Mouse (Mus musculus) lung, postnatal 0 days (tissue): Measurements from ENCODE around the gene Glb1l. TPM values are rescaled to one million over a fixed set of nuclear protein-coding genes. Genes with fewer than 3 reads are reported as not detected.

ENCODE experiments used
- ATAC-seq: fragments of 200-750 bp; cut with Nextera tagmentation; 2 replicates; pipeline ENCODE4 v1.8.0; 2017; ENCODE audit warnings: moderate library complexity
- DNase-seq: peaks from one replicate; pipeline ENCODE4 v3.0.0-alpha.2; 2016; ENCODE audit warnings: low spot score
- H3K27ac ChIP-seq: fragments of 300-500 bp; sonication (generic); 2 replicates; pipeline ENCODE4 v1.5.1; 2014; ENCODE audit warnings: antibody characterized with exemption, mild to moderate bottlenecking, low read length, mixed read lengths
- H3K27me3 ChIP-seq: fragments of 300-500 bp; sonication (generic); replicated peaks from 2 replicates; pipeline ENCODE4 v1.6.1; 2014; ENCODE audit warnings: low read length, mixed read lengths; ENCODE audit not compliant: insufficient read depth
- H3K36me3 ChIP-seq: fragments of 300-500 bp; sonication (generic); 2 replicates; pipeline ENCODE4 v1.6.1; 2014; ENCODE audit warnings: low read length, mixed read lengths; ENCODE audit not compliant: insufficient read depth
- H3K4me1 ChIP-seq: fragments of 300-500 bp; sonication (generic); 2 replicates; pipeline ENCODE4 v1.6.1; 2014; ENCODE audit warnings: antibody characterized with exemption, low read depth, low read length, mixed read lengths; ENCODE audit not compliant: insufficient read depth
- H3K4me2 ChIP-seq: fragments of 300-500 bp; sonication (generic); replicated peaks from 2 replicates; pipeline ENCODE4 v1.6.1; 2014; ENCODE audit warnings: low read depth, mild to moderate bottlenecking, low read length, moderate library complexity, mixed read lengths
- H3K4me3 ChIP-seq: fragments of 300-500 bp; sonication (generic); 2 replicates; pipeline ENCODE4 v1.5.1; 2014; ENCODE audit warnings: low read depth, low read length
- H3K9ac ChIP-seq: fragments of 300-500 bp; sonication (generic); replicated peaks from 2 replicates; pipeline ENCODE4 v1.6.1; 2014; ENCODE audit warnings: low read depth, mild to moderate bottlenecking
- H3K9me3 ChIP-seq: fragments of 300-500 bp; sonication (generic); 2 replicates; pipeline ENCODE4 v1.6.1; 2016; ENCODE audit warnings: low read length, mixed read lengths
- CTCF ChIP-seq: IDR thresholded peaks from 2 replicates; pipeline ENCODE4 v1.5.1; 2016; ENCODE audit warnings: antibody characterized with exemption, mild to moderate bottlenecking
- EP300 ChIP-seq: IDR thresholded peaks from 2 replicates; pipeline ENCODE4 v1.6.1; 2016; ENCODE audit warnings: antibody characterized with exemption, mild to moderate bottlenecking, control low read depth
- WGBS: fragments of 180-500 bp; shearing (Covaris S2); extraction: QIAGEN DNeasy Blood & Tissue Kit; methylation state at CpG from one replicate; pipeline ENCODE4 v1.1.7; 2014; 5-methylcytosine and 5-hydroxymethylcytosine counted together
- polyA plus RNA-seq: library from polyadenylated mRNA; unstranded; fragments of >200 nt; fragmentation: Nextera tagmentation; extraction: Ambion mirVana; gene quantifications from 2 replicates; pipeline ENCODE4 v1.2.1, GENCODE M21; 2015

The Glb1l gene
- polyA plus RNA-seq, 1 experiment from 2014 or later = 8.6 TPM

DNA sequence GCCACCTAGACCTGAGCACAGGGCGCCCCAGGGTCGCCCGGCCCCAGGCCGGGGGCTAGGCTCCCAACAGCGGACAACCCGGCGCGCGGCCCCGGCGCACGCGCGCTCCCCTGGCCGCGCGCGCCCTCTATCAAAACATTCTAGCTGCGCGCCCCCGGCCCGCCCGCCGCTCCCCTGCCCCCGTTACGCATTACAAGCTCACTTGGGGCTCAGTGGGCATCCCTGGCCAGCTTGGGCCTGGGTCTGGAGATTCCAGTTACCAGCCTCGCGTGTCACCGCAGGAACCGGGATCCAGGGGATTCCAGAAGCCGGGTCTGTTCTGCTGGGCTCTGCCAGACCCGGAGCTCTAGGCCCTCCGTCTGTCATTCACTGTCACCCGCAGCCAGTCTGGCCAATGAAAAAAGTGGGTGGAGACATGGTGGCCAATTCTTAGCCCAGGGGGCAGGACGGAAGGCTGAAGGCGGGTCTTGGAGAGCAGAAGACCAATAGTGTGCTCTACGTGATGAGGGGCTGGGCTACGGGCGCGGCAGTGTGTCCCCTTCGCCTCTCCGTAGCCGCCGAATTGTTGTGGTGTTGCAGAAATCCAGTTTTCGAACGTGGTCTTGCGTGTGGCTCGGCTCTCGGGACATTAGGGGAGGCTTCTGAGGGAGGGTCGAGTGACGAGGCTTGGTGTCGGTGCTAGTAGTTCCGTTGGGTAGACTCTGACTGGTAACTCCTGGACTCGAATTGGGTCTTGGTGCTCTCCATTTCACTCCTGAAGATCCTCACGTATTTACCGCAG lies 18.8 kb downstream of the Glb1l start, which contains the start of the genes Ankzf1 and Atg9a:
Ankzf1 (plus strand) TSS at position 530 of the 781 bp plus-strand sequence.
Atg9a (minus strand) TSS at position 575 of the 781 bp plus-strand sequence.
- H3K36me3 ChIP-seq = peaks cover 13% of the 10 kb centered on the region; the same call in 1 of the 2 replicates
- no peaks in the 10 kb centered on the region for H3K9me3 ChIP-seq
- peak within 1 kb of the TSS; percentile 67 for H3K4me2 ChIP-seq
- H3K9ac ChIP-seq = peak within 1 kb of the TSS; percentile 96
- DNase-seq (peak; percentile 100), ATAC-seq (peak; percentile 99)
- H3K27ac ChIP-seq = peak within 1 kb of the TSS; percentile 94
- peaks cover 10% of the 10 kb centered on the region; the same call in 1 of the 2 replicates for H3K4me1 ChIP-seq
- H3K27me3 ChIP-seq = no peaks in the 10 kb centered on the region
- 1% methylated on average over 55 of the region's 56 CpGs for WGBS
- TF ChIP-seq EP300 (peak; percentile 53; the same call in 1 of the 2 replicates), CTCF (peak; percentile 17; the same call in 1 of the 2 replicates)
- H3K4me3 ChIP-seq = peak within 1 kb of the TSS; percentile 88

DNA sequence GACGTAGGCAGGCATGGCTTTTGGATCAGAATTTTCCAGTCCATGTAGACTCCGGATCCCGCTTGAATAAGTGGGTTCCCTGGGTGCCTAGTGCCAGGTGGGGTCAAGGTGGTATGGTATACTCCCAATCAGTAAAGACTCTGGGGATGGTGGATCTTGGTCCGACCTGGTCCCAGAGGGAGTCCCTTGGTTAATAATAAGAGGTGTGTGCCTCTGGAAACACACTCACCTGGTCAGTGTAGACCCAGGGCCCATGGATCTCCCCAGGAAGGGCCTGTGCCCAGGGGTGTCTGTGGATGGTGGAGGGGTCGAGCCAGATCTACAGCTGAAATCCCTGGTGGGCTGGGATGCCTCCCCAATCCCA lies 19.4 kb downstream of the Glb1l start:
- ATAC-seq (no peak; the same call in 1 of the 2 replicates), DNase-seq (no peak)
- Histone ChIP-seq H3K36me3 (peaks cover 7% of the 10 kb centered on the region; the same call in 1 of the 2 replicates), H3K4me2 (peak overlapping the region; percentile 67), H3K4me1 (peaks cover 10% of the 10 kb centered on the region; the same call in 1 of the 2 replicates), H3K9ac (peak overlapping the region; percentile 96), H3K4me3 (peak overlapping the region; percentile 88), H3K9me3 (no peaks in the 10 kb centered on the region), H3K27me3 (no peaks in the 10 kb centered on the region), H3K27ac (peak overlapping the region; percentile 94)
- no peak for TF ChIP-seq CTCF
- no peak for TF ChIP-seq EP300
- WGBS = 41% methylated on average over 5 of the region's 5 CpGs

DNA sequence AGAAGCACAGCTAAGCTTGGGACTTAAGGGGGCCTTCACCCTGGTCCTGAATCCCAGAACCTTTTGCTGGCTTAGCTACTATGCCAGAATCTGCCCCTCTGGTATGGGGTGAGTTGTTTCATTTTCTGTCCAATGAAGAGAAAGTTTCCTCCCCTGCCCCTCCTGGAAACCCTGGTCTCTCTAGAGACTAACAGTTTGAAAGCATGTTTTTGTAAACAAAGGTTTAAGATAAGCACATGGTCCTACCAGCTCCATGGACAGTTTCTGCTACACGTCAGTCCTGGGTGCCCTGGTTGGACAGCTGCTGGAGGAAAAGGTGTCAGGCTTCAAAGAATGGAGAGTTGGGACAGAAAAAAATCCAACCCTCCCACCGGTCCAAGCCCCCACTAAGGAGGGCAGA lies 20.0 kb downstream of the Glb1l start:
- Histone ChIP-seq H3K27ac (no peak overlapping the region; the same call in 1 of the 2 replicates), H3K9me3 (no peaks in the 10 kb centered on the region), H3K4me2 (peak overlapping the region; percentile 67; the same call in 1 of the 2 replicates), H3K9ac (peak overlapping the region; percentile 96; the same call in 1 of the 2 replicates), H3K27me3 (no peaks in the 10 kb centered on the region), H3K4me1 (peaks cover 10% of the 10 kb centered on the region; the same call in 1 of the 2 replicates), H3K36me3 (peaks cover 7% of the 10 kb centered on the region), H3K4me3 (no peak overlapping the region)
- DNase-seq = no peak
- no peak for TF ChIP-seq CTCF
- TF ChIP-seq EP300 = no peak
- no peak for ATAC-seq
- WGBS = 26% methylated on average over 2 of the region's 2 CpGs

DNA sequence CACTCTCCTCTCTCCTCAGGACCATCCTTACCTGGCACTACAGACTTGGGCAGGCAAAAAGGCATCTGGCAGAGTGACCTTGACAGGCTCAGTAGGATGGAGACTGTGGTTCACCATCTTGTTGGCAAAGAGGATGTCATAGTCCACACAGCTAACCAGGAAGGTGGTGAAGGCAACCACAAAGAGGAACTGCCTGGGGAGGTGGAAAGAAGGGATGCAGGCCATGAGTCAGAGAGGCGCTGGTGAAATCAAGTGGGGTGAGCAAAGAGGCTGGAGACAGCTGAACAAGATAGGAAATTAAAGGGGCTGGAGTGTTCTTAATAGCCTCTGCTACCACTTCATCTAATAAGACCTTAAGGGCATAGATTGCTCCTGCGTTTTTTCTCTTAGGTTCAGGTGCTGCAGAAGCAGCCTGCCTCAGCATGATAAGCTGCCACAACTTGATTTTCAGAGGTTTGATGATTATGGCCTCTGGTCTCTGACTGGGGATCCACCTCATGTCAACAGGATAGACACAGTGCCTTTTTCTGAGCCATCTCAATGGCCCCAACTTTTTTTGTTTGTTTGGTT lies 22.6 kb downstream of the Glb1l start:
- WGBS = 79% methylated on average over 2 of the region's 2 CpGs
- Histone ChIP-seq H3K4me1 (peaks cover 10% of the 10 kb centered on the region; the same call in 1 of the 2 replicates), H3K4me3 (no peak overlapping the region), H3K9me3 (no peaks in the 10 kb centered on the region), H3K4me2 (no peak overlapping the region), H3K27ac (no peak overlapping the region), H3K9ac (no peak overlapping the region), H3K36me3 (peaks cover 28% of the 10 kb centered on the region), H3K27me3 (no peaks in the 10 kb centered on the region)
- DNase-seq (peak; percentile 16), ATAC-seq (no peak)
- TF ChIP-seq EP300 (no peak), CTCF (no peak)

DNA sequence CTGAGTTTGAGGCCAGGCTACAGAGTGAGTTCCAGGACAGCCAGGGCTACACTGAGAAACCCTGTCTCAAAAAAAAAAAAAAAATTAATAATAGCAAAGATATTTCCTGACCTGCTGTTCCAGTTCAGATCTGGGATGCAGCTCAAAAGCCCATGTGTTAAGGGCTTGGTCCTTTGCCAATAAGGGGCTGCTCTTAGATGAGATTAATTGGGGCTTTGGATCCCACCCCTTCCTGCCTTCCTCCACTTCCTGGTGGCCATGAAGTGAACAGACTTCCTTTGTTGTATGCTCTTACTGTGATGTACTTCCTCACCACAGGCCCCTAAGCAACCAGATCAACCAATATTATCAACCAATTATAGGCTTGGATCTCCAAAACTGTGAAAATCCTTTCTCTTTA lies 23.5 kb downstream of the Glb1l start:
- Histone ChIP-seq H3K9ac (no peak overlapping the region), H3K9me3 (no peaks in the 10 kb centered on the region), H3K4me1 (peaks cover 10% of the 10 kb centered on the region; the same call in 1 of the 2 replicates), H3K27me3 (no peaks in the 10 kb centered on the region), H3K27ac (no peak overlapping the region), H3K4me2 (no peak overlapping the region), H3K4me3 (no peak overlapping the region), H3K36me3 (peaks cover 32% of the 10 kb centered on the region)
- DNase-seq (peak; percentile 17), ATAC-seq (no peak)
- TF ChIP-seq EP300 (no peak), CTCF (no peak)

DNA sequence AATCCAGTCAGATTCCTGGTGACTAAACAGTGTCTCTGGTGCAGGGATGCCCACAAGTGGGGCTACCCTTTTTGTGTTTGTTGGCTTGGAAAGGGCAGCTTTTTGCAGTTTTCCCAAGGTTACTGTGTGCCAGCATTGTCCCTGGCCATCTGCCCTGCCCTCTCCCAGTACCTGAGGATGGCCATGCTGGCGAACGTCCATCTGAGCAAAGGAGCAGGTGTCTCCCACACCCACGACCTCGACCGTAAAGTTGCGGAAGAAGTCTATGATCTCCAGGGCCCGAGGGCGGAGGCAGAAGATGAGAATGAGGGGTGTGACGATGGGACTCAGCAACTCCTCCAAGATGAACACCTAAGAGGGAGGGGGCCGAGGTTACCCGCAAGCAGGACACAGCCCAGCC lies 25.1 kb downstream of the Glb1l start:
- no peak overlapping the region for H3K27ac ChIP-seq
- H3K9me3 ChIP-seq = no peaks in the 10 kb centered on the region
- H3K4me3 ChIP-seq = no peak overlapping the region
- TF ChIP-seq CTCF (no peak), EP300 (no peak)
- WGBS = 91% methylated on average over 11 of the region's 11 CpGs
- no peak for ATAC-seq
- no peak overlapping the region for H3K9ac ChIP-seq
- H3K36me3 ChIP-seq = peaks cover 32% of the 10 kb centered on the region
- H3K4me1 ChIP-seq = peaks cover 3% of the 10 kb centered on the region; the same call in 1 of the 2 replicates
- no peak overlapping the region for H3K4me2 ChIP-seq
- DNase-seq = no peak
- H3K27me3 ChIP-seq = no peaks in the 10 kb centered on the region
